Mouse (Mus musculus) liver, embryonic 12.5 days (tissue): ENCODE results near the gene Pik3cd. TPM values are rescaled to one million over a fixed set of nuclear protein-coding genes. Genes with fewer than 3 reads are reported as not detected.

ENCODE experiments used
- ATAC-seq: fragments of 200-750 bp; cut with Nextera tagmentation; 2 replicates; pipeline ENCODE4 v1.8.0; 2017; ENCODE audit warnings: moderate number of reproducible peaks, mild to moderate bottlenecking, moderate library complexity
- H3K27ac ChIP-seq: fragments of 300-500 bp; sonication (generic); 2 replicates; pipeline ENCODE4 v1.5.1; 2016; ENCODE audit warnings: mild to moderate bottlenecking
- H3K27me3 ChIP-seq: fragments of 300-500 bp; sonication (generic); replicated peaks from 2 replicates; pipeline ENCODE4 v1.6.1; 2016; ENCODE audit warnings: mild to moderate bottlenecking, moderate library complexity
- H3K36me3 ChIP-seq: fragments of 300-500 bp; sonication (generic); 2 replicates; pipeline ENCODE4 v1.6.1; 2016; ENCODE audit warnings: mild to moderate bottlenecking, moderate library complexity
- H3K4me1 ChIP-seq: fragments of 300-500 bp; sonication (generic); 2 replicates; pipeline ENCODE4 v1.6.1; 2016
- H3K4me2 ChIP-seq: fragments of 300-500 bp; sonication (generic); 2 replicates; pipeline ENCODE4 v1.6.1; 2016; ENCODE audit warnings: mild to moderate bottlenecking, moderate library complexity
- H3K4me3 ChIP-seq: fragments of 300-500 bp; sonication (generic); 2 replicates; pipeline ENCODE4 v1.5.1; 2016; ENCODE audit warnings: mild to moderate bottlenecking, moderate library complexity
- H3K9ac ChIP-seq: fragments of 300-500 bp; sonication (generic); 2 replicates; pipeline ENCODE4 v1.6.1; 2016; ENCODE audit warnings: mild to moderate bottlenecking, moderate library complexity
- H3K9me3 ChIP-seq: fragments of 300-500 bp; sonication (generic); replicated peaks from 2 replicates; pipeline ENCODE4 v1.6.1; 2016; ENCODE audit warnings: mild to moderate bottlenecking, moderate library complexity
- WGBS: fragments of 180-500 bp; shearing (Covaris S2); methylation state at CpG from one replicate; pipeline ENCODE4 v1.1.7; 2016; ENCODE audit not compliant: insufficient replicate concordance; 5-methylcytosine and 5-hydroxymethylcytosine counted together
- polyA plus RNA-seq: library from polyadenylated mRNA; unstranded; fragments of >200 nt; fragmentation: Nextera tagmentation; extraction: Ambion mirVana; gene quantifications from 2 replicates; pipeline ENCODE4 v1.2.1, GENCODE M21; 2016

Gene Pik3cd
- polyA plus RNA-seq, 1 experiment from 2014 or later, result 7.6 TPM

DNA sequence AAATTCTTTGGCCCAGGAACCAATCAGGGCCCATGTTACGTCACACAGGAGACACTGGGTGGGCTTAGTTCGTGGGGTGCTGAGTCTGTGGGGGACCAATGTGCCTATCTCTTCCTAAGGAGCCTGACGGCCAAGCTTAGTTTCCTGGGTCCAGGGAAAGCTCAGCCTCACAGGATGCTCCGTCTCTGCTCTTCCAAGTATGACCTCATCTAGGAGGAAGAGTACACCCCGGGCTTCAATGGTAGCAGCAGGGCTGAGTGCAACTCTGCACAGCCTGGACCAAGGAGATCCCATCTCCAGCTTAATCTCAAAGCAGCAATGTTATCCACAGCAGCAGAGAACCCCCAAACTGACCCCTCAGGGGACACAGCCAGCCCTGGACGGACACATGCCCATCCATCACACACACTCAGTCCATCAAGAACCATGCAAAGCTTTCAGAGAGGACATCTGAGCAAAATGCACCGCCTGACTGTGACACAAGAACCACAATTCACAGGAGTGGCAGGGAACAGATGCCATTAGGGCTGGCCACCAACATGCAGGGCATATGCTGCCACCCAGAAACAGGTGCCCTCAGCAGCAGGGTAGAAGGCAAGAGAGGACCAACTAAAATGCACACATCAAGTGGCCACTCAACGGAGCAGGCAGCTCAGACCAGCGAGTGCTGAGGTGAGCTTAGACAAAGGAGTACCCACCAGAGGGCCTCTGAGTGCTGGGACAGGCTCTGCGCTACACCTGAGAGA lies 32.5 kb upstream of the Pik3cd start:
- H3K27me3 ChIP-seq, result no peaks in the 10 kb centered on the region
- WGBS, result 65% methylated on average over 10 of the region's 10 CpGs
- no peak for ATAC-seq
- peaks cover 73% of the 10 kb centered on the region for H3K4me1 ChIP-seq
- H3K4me3 ChIP-seq, result no peak overlapping the region
- peaks cover 25% of the 10 kb centered on the region for H3K36me3 ChIP-seq
- H3K4me2 ChIP-seq, result no peak overlapping the region
- no peak overlapping the region for H3K27ac ChIP-seq
- no peaks in the 10 kb centered on the region for H3K9me3 ChIP-seq
- no peak overlapping the region for H3K9ac ChIP-seq

DNA sequence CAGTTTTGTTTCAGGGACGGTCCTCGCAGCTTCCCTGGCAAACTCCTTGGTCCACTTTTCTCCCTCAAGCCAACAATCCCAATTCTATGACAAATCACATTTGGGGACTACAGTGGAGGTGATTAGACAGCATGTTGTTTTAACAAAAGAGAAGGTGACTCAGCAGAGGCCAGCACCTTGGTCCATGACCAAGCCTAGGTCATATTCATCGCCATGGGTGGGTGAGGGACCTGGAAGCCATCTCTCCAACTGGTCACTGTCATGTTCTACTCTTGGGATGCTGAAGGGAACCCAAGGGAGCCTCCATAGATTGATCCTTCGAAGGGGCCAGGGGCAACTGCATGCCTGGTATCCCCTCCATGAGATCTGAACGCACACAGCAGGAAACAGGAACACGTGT lies 31.9 kb upstream of the Pik3cd start:
- no peak overlapping the region for H3K4me3 ChIP-seq
- no peak overlapping the region for H3K9ac ChIP-seq
- 75% methylated on average over 6 of the region's 6 CpGs for WGBS
- ATAC-seq, result no peak
- no peaks in the 10 kb centered on the region for H3K9me3 ChIP-seq
- no peak overlapping the region for H3K27ac ChIP-seq
- H3K36me3 ChIP-seq, result peaks cover 31% of the 10 kb centered on the region
- no peaks in the 10 kb centered on the region for H3K27me3 ChIP-seq
- no peak overlapping the region for H3K4me2 ChIP-seq
- peaks cover 78% of the 10 kb centered on the region for H3K4me1 ChIP-seq

DNA sequence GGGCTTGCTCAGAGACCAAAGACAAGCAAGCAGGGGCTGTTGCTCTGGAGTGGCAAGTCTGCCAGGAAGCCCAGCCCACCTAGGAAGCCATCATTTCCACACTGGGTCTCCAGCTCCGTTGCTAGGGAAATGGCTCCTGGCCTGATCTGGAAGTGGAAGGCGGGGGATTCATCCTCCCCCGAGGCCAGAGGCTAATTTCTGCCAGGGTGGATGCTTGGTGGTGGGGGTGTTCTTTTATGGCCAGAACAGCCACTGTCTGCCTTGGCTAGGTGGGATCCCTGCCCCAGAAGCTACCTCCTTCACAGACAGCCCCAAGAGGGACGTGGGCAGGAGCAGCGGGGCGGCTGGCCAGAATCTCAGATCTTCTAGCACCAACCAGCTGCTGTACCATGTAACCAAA lies 31.4 kb upstream of the Pik3cd start:
- Histone ChIP-seq H3K27me3 (no peaks in the 10 kb centered on the region), H3K27ac (no peak overlapping the region), H3K4me1 (peaks cover 82% of the 10 kb centered on the region), H3K4me2 (no peak overlapping the region), H3K9me3 (no peaks in the 10 kb centered on the region), H3K9ac (no peak overlapping the region), H3K36me3 (peaks cover 36% of the 10 kb centered on the region), H3K4me3 (no peak overlapping the region)
- ATAC-seq, result no peak
- WGBS, result 61% methylated on average over 6 of the region's 6 CpGs

DNA sequence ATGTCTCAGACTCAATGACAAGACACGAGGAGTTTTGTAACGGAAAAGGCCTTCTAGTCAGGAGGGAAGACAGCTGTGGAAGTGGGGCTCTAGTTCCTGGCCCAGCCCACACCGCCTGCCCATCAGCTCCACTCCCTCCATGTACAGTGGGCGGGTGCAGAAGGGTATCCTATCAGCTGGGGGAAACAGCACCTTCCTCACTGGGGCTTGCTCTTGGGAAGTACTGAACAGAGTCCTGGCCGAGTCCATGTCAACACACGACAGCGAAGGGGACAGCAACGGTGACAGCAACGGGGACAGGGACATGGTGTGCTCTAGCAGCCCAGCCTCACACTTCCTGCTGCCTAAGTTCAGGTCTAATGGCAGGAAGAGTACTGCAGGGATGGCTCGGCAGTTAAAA lies 30.4 kb upstream of the Pik3cd start:
- no peak for ATAC-seq
- no peak overlapping the region for H3K27ac ChIP-seq
- H3K9me3 ChIP-seq, result no peaks in the 10 kb centered on the region
- H3K4me2 ChIP-seq, result no peak overlapping the region
- peaks cover 43% of the 10 kb centered on the region for H3K36me3 ChIP-seq
- no peak overlapping the region for H3K9ac ChIP-seq
- peaks cover 76% of the 10 kb centered on the region for H3K4me1 ChIP-seq
- no peak overlapping the region for H3K4me3 ChIP-seq
- WGBS, result 36% methylated on average over 10 of the region's 10 CpGs
- H3K27me3 ChIP-seq, result no peaks in the 10 kb centered on the region

DNA sequence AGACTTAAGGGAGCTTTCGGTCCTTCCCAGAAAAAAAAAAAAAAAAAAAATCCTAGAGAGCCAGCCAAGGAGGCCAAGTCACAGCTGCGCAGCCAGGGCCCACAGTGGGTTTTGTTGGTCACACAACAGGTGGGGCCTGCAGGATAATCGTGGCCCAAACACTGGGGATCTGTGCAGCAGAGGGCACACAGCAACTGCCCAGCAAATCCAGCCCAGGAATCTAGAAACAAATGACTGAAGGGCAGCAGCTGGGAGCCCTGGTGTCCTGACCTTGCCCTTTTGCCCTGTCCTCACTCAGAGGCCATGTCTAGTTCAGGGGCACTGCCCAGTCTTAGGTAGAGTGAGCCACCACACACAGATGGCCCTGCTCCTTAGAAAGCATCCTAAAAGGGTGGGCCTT lies 29.9 kb upstream of the Pik3cd start:
- peaks cover 48% of the 10 kb centered on the region for H3K36me3 ChIP-seq
- H3K4me1 ChIP-seq, result peaks cover 74% of the 10 kb centered on the region
- H3K9ac ChIP-seq, result no peak overlapping the region
- H3K4me2 ChIP-seq, result no peak overlapping the region
- ATAC-seq, result no peak
- WGBS, result 67% methylated on average over 3 of the region's 3 CpGs
- H3K27me3 ChIP-seq, result no peaks in the 10 kb centered on the region
- H3K27ac ChIP-seq, result no peak overlapping the region
- no peak overlapping the region for H3K4me3 ChIP-seq
- no peaks in the 10 kb centered on the region for H3K9me3 ChIP-seq

DNA sequence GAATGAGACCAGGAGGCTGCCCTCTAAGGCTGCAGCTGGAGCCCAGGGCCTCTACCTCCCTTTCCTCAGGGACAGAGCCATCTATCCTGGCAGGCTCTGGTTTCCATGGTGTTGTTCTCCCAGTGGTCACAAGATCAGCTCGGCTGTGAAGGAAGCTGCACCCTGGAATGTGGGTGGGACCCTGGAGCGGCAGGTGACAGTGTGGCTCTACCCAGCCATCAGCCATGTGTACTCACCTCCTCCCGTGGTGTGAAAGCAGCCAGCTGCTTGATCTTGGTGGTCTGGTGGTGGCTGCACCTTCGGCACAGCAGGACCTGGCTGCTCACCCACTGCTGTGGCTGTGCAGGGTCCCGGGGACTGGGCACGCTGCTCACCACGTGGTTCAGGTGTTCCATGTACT lies 28.5 kb upstream of the Pik3cd start:
- WGBS, result 48% methylated on average over 7 of the region's 7 CpGs

DNA sequence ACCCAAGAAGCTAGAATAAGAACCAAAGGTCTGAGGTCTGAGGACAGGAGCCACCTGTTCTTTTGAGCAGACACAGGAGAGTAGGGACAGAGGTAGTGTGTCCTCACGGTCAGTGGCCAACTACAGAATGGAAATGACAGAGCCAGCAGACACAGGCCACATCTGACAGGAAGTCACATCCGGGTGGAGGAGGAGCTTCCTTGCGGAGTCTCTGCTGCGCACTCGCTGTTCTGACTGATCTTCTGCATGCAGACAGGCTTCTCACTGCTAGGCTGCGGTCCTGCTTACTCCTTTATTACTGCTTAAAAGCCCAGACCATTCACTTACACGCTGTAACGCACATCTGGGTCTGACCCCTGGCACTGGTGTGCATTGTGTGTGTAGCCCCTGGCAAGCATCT lies 26.4 kb upstream of the Pik3cd start:
- Histone ChIP-seq H3K4me2 (no peak overlapping the region), H3K4me3 (no peak overlapping the region), H3K27me3 (no peaks in the 10 kb centered on the region), H3K4me1 (peaks cover 46% of the 10 kb centered on the region), H3K36me3 (peaks cover 76% of the 10 kb centered on the region), H3K27ac (no peak overlapping the region), H3K9me3 (no peaks in the 10 kb centered on the region), H3K9ac (no peak overlapping the region)
- ATAC-seq, result no peak
- 54% methylated on average over 8 of the region's 8 CpGs for WGBS

More for the DNA sequence above, 28.5 kb upstream of the Pik3cd start:
- H3K27ac ChIP-seq, result no peak overlapping the region
- H3K9me3 ChIP-seq, result no peaks in the 10 kb centered on the region
- no peak for ATAC-seq
- H3K9ac ChIP-seq, result no peak overlapping the region
- H3K4me2 ChIP-seq, result no peak overlapping the region
- H3K27me3 ChIP-seq, result no peaks in the 10 kb centered on the region
- peaks cover 62% of the 10 kb centered on the region for H3K4me1 ChIP-seq
- peaks cover 63% of the 10 kb centered on the region for H3K36me3 ChIP-seq
- H3K4me3 ChIP-seq, result no peak overlapping the region

DNA sequence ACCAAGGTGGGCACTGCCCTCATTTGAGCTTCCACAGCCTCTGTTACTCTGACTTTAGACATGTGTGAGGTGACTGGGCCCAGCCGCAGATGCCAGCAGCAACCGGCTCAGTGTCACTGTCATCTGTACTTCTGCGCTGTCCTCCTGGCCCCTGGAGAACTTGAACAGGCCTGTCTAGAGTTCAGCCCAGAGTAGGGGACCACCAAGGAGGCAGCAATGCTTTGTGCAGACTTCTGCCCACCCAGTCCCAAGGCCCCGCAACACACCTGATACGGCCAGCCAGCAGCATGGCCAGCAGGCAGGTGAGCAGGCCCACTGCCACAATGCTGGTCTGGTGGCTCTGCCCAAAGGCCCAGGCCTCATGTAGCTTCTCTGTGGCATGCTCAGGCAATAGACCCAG lies 25.3 kb upstream of the Pik3cd start:
- Histone ChIP-seq H3K27ac (no peak overlapping the region), H3K9ac (no peak overlapping the region), H3K4me1 (peaks cover 34% of the 10 kb centered on the region), H3K27me3 (no peaks in the 10 kb centered on the region), H3K4me2 (no peak overlapping the region), H3K36me3 (peaks cover 88% of the 10 kb centered on the region), H3K9me3 (no peaks in the 10 kb centered on the region), H3K4me3 (no peak overlapping the region)
- no peak for ATAC-seq
- 91% methylated on average over 5 of the region's 5 CpGs for WGBS

DNA sequence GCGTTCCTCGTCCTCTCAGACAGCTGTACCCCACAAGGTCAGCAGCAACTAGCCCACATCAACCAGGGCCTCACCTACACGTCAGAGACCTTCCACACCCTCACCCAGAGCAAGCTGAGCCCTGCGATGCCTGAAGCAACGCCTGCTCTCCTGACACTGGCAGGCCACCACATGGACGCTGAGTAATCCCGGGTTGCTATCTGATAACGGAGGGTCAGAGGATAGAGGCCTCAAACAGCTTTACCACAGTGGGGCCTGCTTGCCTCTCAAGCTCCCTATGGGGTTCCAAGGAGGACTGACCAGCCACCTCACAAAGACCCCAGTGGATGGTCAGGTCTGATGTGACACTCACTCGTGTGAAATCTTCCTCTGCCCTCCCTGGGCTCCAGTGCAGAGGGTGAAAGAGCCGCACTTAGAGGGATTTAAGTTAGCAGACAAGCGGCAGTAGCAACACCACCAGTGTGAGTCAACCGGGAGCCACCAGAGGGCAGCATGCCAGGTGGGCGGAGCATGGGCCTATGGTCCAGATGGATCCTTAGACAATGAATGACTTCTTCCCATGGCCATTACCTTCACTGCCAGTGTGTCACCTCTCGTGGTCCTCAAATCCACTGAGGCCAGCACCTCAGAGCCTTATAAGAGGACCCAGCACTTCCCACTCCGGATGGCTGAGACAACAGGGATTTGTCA lies 23.4 kb upstream of the Pik3cd start:
- Histone ChIP-seq H3K36me3 (peaks cover 96% of the 10 kb centered on the region), H3K27ac (no peak overlapping the region), H3K9ac (no peak overlapping the region), H3K9me3 (no peaks in the 10 kb centered on the region), H3K4me3 (no peak overlapping the region), H3K4me1 (peaks cover 20% of the 10 kb centered on the region), H3K4me2 (no peak overlapping the region), H3K27me3 (no peaks in the 10 kb centered on the region)
- 0 out of 2 replicates have a peak, but pooled peaks have one; percentile 13 for ATAC-seq
- WGBS, result 45% methylated on average over 15 of the region's 15 CpGs

DNA sequence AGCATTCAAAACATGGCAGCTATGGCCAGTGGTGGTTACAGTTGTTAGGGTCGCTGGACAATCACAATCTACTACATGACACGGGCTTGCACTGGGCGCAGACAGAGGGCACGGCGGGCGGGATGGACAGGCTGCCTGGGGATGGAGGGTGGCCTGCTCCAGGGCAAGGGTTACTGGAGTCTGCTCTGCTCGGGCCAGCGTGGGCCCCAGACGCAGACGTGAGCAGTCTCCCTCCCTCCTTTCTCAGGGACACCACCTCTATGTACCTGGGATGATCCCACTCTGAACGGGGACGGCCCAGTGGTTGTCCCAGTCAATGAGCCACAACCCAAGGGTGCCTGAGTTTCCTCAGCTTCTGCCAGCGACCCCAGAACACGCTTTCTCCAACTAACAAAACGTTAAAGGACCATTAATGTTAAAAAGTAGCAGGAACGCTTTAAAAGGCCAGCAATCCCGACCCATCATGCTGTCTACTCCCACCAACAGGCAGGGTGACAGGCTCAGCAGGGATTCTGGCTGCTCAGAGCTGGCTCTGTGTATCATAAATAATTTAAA lies 22.6 kb upstream of the Pik3cd start:
- Histone ChIP-seq H3K4me2 (no peak overlapping the region), H3K27me3 (no peaks in the 10 kb centered on the region), H3K9me3 (no peaks in the 10 kb centered on the region), H3K4me1 (peaks cover 16% of the 10 kb centered on the region), H3K9ac (no peak overlapping the region), H3K36me3 (peaks cover 97% of the 10 kb centered on the region), H3K27ac (no peak overlapping the region), H3K4me3 (no peak overlapping the region)
- ATAC-seq, result no peak
- 83% methylated on average over 17 of the region's 17 CpGs for WGBS

DNA sequence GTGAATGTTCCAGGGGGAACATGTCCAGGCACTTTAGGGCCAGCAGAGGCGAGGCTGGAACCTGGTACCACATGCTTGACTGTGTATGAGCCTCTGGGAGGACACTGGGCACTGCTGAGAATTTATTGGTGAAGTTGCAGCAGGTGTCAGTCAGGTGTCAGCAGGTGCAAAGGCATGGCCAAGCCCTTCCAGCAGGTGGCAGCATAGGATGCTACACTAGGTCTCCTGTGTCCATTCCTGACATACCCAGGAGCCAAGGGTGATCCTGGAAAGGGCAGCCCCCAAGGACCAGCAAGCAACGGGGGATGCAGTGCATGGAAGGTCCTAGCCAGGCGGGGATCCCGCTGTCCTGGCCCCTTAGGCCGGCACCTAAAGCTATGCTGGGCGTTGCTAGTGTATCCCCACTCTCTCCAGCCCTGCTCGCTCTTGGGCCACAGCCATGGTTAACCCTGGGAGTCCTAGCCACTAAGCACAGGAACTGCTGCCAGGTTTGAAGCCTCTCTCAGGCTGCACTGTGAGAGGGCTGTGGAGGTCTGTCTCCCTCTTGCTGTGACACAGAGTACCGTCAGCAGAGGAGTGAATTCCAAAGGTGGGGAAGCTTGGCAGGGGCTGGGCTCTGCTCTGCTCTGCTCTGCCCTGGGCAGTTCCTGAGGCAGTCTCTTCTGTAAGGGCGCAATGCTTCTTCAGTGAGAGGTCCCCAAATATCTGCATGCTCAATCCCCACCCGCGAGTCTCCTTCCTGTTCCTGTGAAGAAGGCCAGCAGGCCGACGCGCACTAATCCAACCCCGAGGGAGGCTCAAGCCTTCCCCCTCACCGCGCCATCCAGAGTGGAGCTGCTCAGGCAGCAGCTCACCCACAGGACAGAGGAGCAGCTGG lies 21.7 kb upstream of the Pik3cd start:
- Histone ChIP-seq H3K36me3 (peaks cover 97% of the 10 kb centered on the region), H3K27ac (no peak overlapping the region), H3K9ac (no peak overlapping the region), H3K27me3 (no peaks in the 10 kb centered on the region), H3K4me2 (no peak overlapping the region), H3K4me1 (peaks cover 10% of the 10 kb centered on the region), H3K9me3 (no peaks in the 10 kb centered on the region), H3K4me3 (no peak overlapping the region)
- ATAC-seq, result no peak
- 72% methylated on average over 17 of the region's 17 CpGs for WGBS

DNA sequence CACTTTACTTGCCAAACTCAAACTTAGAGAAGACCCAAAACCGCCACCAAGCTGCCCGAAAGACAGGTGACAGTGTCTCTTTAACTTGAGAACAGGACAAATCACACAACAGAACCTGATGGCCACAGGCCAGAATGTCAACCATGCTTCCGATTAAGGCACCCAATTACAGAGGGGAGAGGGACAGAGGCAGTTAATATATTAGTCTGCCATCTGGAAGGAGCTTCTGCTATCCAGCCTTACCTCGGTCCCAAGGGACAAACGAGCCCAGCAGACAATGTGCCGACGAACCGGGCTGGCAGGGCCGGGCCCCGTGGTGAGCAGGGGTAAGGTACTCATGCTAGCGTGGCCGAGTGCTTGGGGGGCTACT lies 20.6 kb upstream of the Pik3cd start:
- H3K9ac ChIP-seq, result no peak overlapping the region
- H3K4me3 ChIP-seq, result no peak overlapping the region
- H3K36me3 ChIP-seq, result peaks cover 100% of the 10 kb centered on the region
- no peaks in the 10 kb centered on the region for H3K9me3 ChIP-seq
- 86% methylated on average over 12 of the region's 12 CpGs for WGBS
- no peak for ATAC-seq
- peaks cover 7% of the 10 kb centered on the region for H3K4me1 ChIP-seq
- no peak overlapping the region for H3K27ac ChIP-seq
- H3K4me2 ChIP-seq, result no peak overlapping the region
- no peaks in the 10 kb centered on the region for H3K27me3 ChIP-seq
